Mouse (Mus musculus) heart, postnatal 14 days (tissue): Measurements from ENCODE around the gene Apol6. TPM values are rescaled to one million over a fixed set of nuclear protein-coding genes. Genes with fewer than 3 reads are reported as not detected.

Source experiments
- DNase-seq, 2 experiments: peaks; one replicate each; pipeline ENCODE4 v3.0.0; 2021 to 2022
- intact Hi-C: fragments of 180-260 bp; cut with DNase I; formaldehyde crosslinking; loops from one replicate; pipeline ENCODE4 v1.15.1; 2025
- long read RNA-seq, 2 experiments: library from polyadenylated mRNA; stranded (forward); transcript quantifications; one replicate each; pipeline ENCODE4 v2.0.0; 2021
- total RNA-seq, 2 experiments: library from RNA; stranded (reverse); gene quantifications; 2 replicates each; pipeline ENCODE4 v1.2.3; 2021

Gene Apol6
- total RNA-seq, result 1 to 10 TPM in 1 of 2 experiments, under 1 TPM in 1; 0.66 to 2.5 TPM
- long read RNA-seq, experiment 1, result 0 reads
- long read RNA-seq, experiment 2, partial matches to known transcripts, result 0 of 1 reads
- long read RNA-seq, experiment 2, other reads (novel, unspliced or antisense), result 1 of 1 reads

- no peak for DNase-seq
- intact Hi-C loops, result no loop called here
Observed at GRCm38 (mm10) chr15:77044597-77045320, at the start of gene Apol6. Apol6 (plus strand) TSS chr15:77044729.

- DNase-seq, result no peak
- intact Hi-C loops, result no loop called here
Observed at GRCm38 (mm10) chr15:76998048-76998447, 46.5 kb upstream of the Apol6 start.

- DNase-seq, result peak; percentile 58 to 74
- intact Hi-C loops, result no loop called here
Observed at GRCm38 (mm10) chr15:76998878-76999588, 45.5 kb upstream of the Apol6 start.

GRCm38 (mm10) chr15:77003173-77003867 is 41.2 kb upstream of the Apol6 start:
- peak in 1 of 2 experiments; percentile 26 for DNase-seq
- intact Hi-C loops, result loop anchor here (5.0 kb wide), 1 partner anchor 46 kb away; no protein-coding TSS in a partner anchor

- intact Hi-C loops, result loop anchor here (5.0 kb wide), 1 partner anchor 47 kb away; no protein-coding TSS in a partner anchor
- peak; percentile 59 to 73 for DNase-seq
Observed at GRCm38 (mm10) chr15:77003868-77004215, 40.7 kb upstream of the Apol6 start.

- intact Hi-C loops, result loop anchor here (5.0 kb wide), 1 partner anchor 37 kb away; no protein-coding TSS in a partner anchor
- peak; percentile 73 to 74 for DNase-seq
Observed at GRCm38 (mm10) chr15:77008851-77009250, 35.7 kb upstream of the Apol6 start.

GRCm38 (mm10) chr15:77013753-77014241 is 30.7 kb upstream of the Apol6 start:
- intact Hi-C loops, result no loop called here
- DNase-seq, result peak; percentile 67 to 84

- no peak for DNase-seq
- intact Hi-C loops, result no loop called here
Observed at GRCm38 (mm10) chr15:77014431-77014830, 30.1 kb upstream of the Apol6 start.

- peak; percentile 63 to 72 for DNase-seq
Observed at GRCm38 (mm10) chr15:77014985-77015384, 29.5 kb upstream of the Apol6 start.

GRCm38 (mm10) chr15:77016509-77016908 is 28.0 kb upstream of the Apol6 start:
- intact Hi-C loops, result no loop called here
- DNase-seq, result no peak

More at GRCm38 (mm10) chr15:77014985-77015384, 29.5 kb upstream of the Apol6 start:
- intact Hi-C loops, result no loop called here

- intact Hi-C loops, result no loop called here
- DNase-seq, result no peak
Observed at GRCm38 (mm10) chr15:77017897-77018296, 26.6 kb upstream of the Apol6 start.

GRCm38 (mm10) chr15:77018740-77019340 is 25.7 kb upstream of the Apol6 start:
- peak in 1 of 2 experiments; percentile 63 for DNase-seq
- intact Hi-C loops, result no loop called here

GRCm38 (mm10) chr15:77019533-77019932 is 25.0 kb upstream of the Apol6 start:
- peak; percentile 49 to 67 for DNase-seq
- intact Hi-C loops, result no loop called here

GRCm38 (mm10) chr15:77020136-77020535 is 24.4 kb upstream of the Apol6 start:
- DNase-seq, result no peak
- intact Hi-C loops, result no loop called here

- intact Hi-C loops, result no loop called here
- peak; percentile 59 to 78 for DNase-seq
Observed at GRCm38 (mm10) chr15:77021056-77021455, 23.5 kb upstream of the Apol6 start.

GRCm38 (mm10) chr15:77021851-77022250 is 22.7 kb upstream of the Apol6 start:
- intact Hi-C loops, result no loop called here

GRCm38 (mm10) chr15:77022401-77022957 is 22.1 kb upstream of the Apol6 start:
- intact Hi-C loops, result no loop called here
- peak; percentile 64 to 68 for DNase-seq

More at GRCm38 (mm10) chr15:77021851-77022250, 22.7 kb upstream of the Apol6 start:
- DNase-seq, result no peak

GRCm38 (mm10) chr15:77025884-77026583 is 18.5 kb upstream of the Apol6 start:
- intact Hi-C loops, result loop anchor here (5.0 kb wide), 1 partner anchor 54 kb away; no protein-coding TSS in a partner anchor
- no peak for DNase-seq

- peak in 1 of 2 experiments; percentile 16 for DNase-seq
- intact Hi-C loops, result loop anchor here (5.0 kb wide), 1 partner anchor 55 kb away; no protein-coding TSS in a partner anchor
Observed at GRCm38 (mm10) chr15:77027117-77027516, 17.4 kb upstream of the Apol6 start.
